Mouse (Mus musculus): ENCODE data around the gene Odf2.

GRCm38 (mm10) chr2:29845636-29846035 lies 43.4 kb upstream of the Odf2 start:
- TF ChIP-seq CTCF (IDR thresholded peaks at IDR 0.05; ENCODE audit: borderline replicate concordance, insufficient read depth, low read depth, low read length) (no peak), POLR2A (IDR thresholded peaks at IDR 0.05; ENCODE audit: borderline replicate concordance, insufficient read depth, low read length) (no peak)

All from cerebellum, adult 2 months (tissue).